Mouse (Mus musculus) CH12.LX (cell line): ENCODE data around the gene Zc3h10. TPM values are rescaled to one million over a fixed set of nuclear protein-coding genes. Genes with fewer than 3 reads are reported as not detected.
"Not testable (repeated sequence)": the region's sequence is repeated elsewhere in the genome, so short reads cannot be mapped to it uniquely, and the experiment has no call there.

ENCODE experiments used
- DNase-seq: peaks from one replicate; pipeline ENCODE4 v3.0.0-alpha.2; 2013; ENCODE audit errors: extremely low read depth
- H3K27ac ChIP-seq: 2 replicates; pipeline ENCODE4 v1.5.1; 2012; ENCODE audit warnings: low read depth, mild to moderate bottlenecking, control low read depth, moderate library complexity; ENCODE audit not compliant: insufficient read depth
- H3K27me3 ChIP-seq: replicated peaks from 2 replicates; pipeline ENCODE3; 2012; ENCODE audit warnings: inconsistent platforms
- H3K36me3 ChIP-seq, 2 experiments: replicated peaks in 1 of 2; 2 replicates each; pipeline versions ENCODE3 to v1.6.1; 2012; ENCODE audit warnings: inconsistent platforms in 1 of 2, low read length in 1 of 2, mild to moderate bottlenecking in 1 of 2, mixed read lengths in 1 of 2, moderate library complexity in 1 of 2; ENCODE audit not compliant: control insufficient read depth in 1 of 2, insufficient read depth in 1 of 2
- H3K4me1 ChIP-seq, 2 experiments: 2 replicates each; pipeline ENCODE4 v1.6.1; 2012; ENCODE audit warnings: inconsistent platforms in 1 of 2, moderate library complexity in 1 of 2; ENCODE audit not compliant: insufficient read depth in 2 of 2, control insufficient read depth in 1 of 2
- H3K4me2 ChIP-seq: 2 replicates; pipeline ENCODE4 v1.6.1; 2012; ENCODE audit warnings: low read depth, mild to moderate bottlenecking, control low read depth; ENCODE audit not compliant: poor library complexity, insufficient read depth, severe bottlenecking
- H3K4me3 ChIP-seq, 3 experiments: fragments of 150-350 bp in 1 of 3; sonication (generic) in 1 of 3; replicated peaks in 1 of 3; 2 replicates each; pipeline versions ENCODE3 to v1.5.1; 2011 to 2012; ENCODE audit warnings: low read depth in 2 of 3, low read length in 2 of 3, mild to moderate bottlenecking in 2 of 3, moderate library complexity in 2 of 3, control low read depth in 1 of 3, improper control_type of control experiment in 1 of 3, inconsistent platforms in 1 of 3, mixed read lengths in 1 of 3; ENCODE audit not compliant: poor library complexity in 1 of 3
- H3K79me2 ChIP-seq: replicated peaks from 2 replicates; pipeline ENCODE4 v1.6.1; 2012; ENCODE audit warnings: mild to moderate bottlenecking, moderate library complexity; ENCODE audit not compliant: control insufficient read depth, poor library complexity, insufficient read depth, severe bottlenecking; ENCODE audit errors: extremely low read depth
- H3K9ac ChIP-seq: 2 replicates; pipeline ENCODE4 v1.6.1; 2012; ENCODE audit warnings: low read depth, mild to moderate bottlenecking, control low read depth, moderate library complexity; ENCODE audit not compliant: insufficient read depth
- H3K9me3 ChIP-seq: replicated peaks from 2 replicates; pipeline ENCODE3; 2012; ENCODE audit warnings: low read length, inconsistent platforms, mixed read lengths
- BHLHE40 ChIP-seq: IDR thresholded peaks from 2 replicates; pipeline ENCODE4 v1.6.1; 2011; ENCODE audit warnings: mild to moderate bottlenecking, low read depth, low read length, improper control_type of control experiment
- CHD1 ChIP-seq: IDR thresholded peaks from 2 replicates; pipeline ENCODE4 v1.6.1; 2012; ENCODE audit warnings: low read depth, low read length, improper control_type of control experiment, inconsistent platforms
- E2F4 ChIP-seq: IDR thresholded peaks from 2 replicates; pipeline ENCODE4 v1.6.1; 2011; ENCODE audit warnings: low read depth, low read length, improper control_type of control experiment; ENCODE audit not compliant: insufficient replicate concordance
- MAZ ChIP-seq: IDR thresholded peaks from 2 replicates; pipeline ENCODE4 v1.6.1; 2012; ENCODE audit warnings: low read depth, mild to moderate bottlenecking, inconsistent platforms, low read length, improper control_type of control experiment, moderate library complexity
- MEF2A ChIP-seq: IDR thresholded peaks from 2 replicates; pipeline ENCODE4 v1.6.1; 2014; ENCODE audit warnings: low read depth, mild to moderate bottlenecking, inconsistent platforms, low read length, improper control_type of control experiment, borderline replicate concordance
- MXI1 ChIP-seq: IDR thresholded peaks from 2 replicates; pipeline ENCODE4 v1.6.1; 2011; ENCODE audit warnings: mild to moderate bottlenecking, low read depth, low read length, improper control_type of control experiment
- MYC ChIP-seq: IDR thresholded peaks from 2 replicates; pipeline ENCODE4 v1.6.1; 2011; ENCODE audit warnings: low read depth, mild to moderate bottlenecking, improper control_type of control experiment, low read length
- NELFE ChIP-seq: IDR thresholded peaks from 2 replicates; pipeline ENCODE4 v1.6.1; 2011; ENCODE audit warnings: low read depth, low read length, improper control_type of control experiment
- NRF1 ChIP-seq: IDR thresholded peaks from 2 replicates; pipeline ENCODE4 v1.6.1; 2014; ENCODE audit warnings: low read depth, mild to moderate bottlenecking, inconsistent platforms, low read length, improper control_type of control experiment, moderate library complexity
- RAD21 ChIP-seq: IDR thresholded peaks from 2 replicates; pipeline ENCODE4 v1.6.1; 2011; ENCODE audit warnings: low read depth, mild to moderate bottlenecking, low read length, improper control_type of control experiment, moderate library complexity
- RCOR1 ChIP-seq: conservative IDR thresholded peaks from 2 replicates; pipeline ENCODE4 v1.6.1; 2012; ENCODE audit warnings: low read depth, mild to moderate bottlenecking, inconsistent platforms, low read length, improper control_type of control experiment
- TCF12 ChIP-seq: IDR thresholded peaks from 2 replicates; pipeline ENCODE4 v1.6.1; 2014; ENCODE audit warnings: low read depth, mild to moderate bottlenecking, inconsistent platforms, low read length, improper control_type of control experiment
- USF2 ChIP-seq: conservative IDR thresholded peaks from 2 replicates; pipeline ENCODE4 v1.6.1; 2011; ENCODE audit warnings: low read depth, low read length, improper control_type of control experiment
- ZC3H11A ChIP-seq: IDR thresholded peaks from 2 replicates; pipeline ENCODE4 v1.6.1; 2012; ENCODE audit warnings: low read depth, mild to moderate bottlenecking, inconsistent platforms, low read length, improper control_type of control experiment
- ZKSCAN1 ChIP-seq: IDR thresholded peaks from 2 replicates; pipeline ENCODE4 v1.6.1; 2012; ENCODE audit warnings: low read depth, inconsistent platforms, low read length, improper control_type of control experiment, borderline replicate concordance
- dilution Hi-C: fragments of 300-500 bp; cut with MboI; formaldehyde crosslinking; loops from 2 replicates; pipeline ENCODE4 v1.14.3; 2020; ENCODE audit warnings: low sequenced_read_pairs; ENCODE audit not compliant: extremely low pct_unique_long_range_greater_than_20kb, extremely low pct_ligation_motif_present
- in situ Hi-C: fragments of 300-500 bp; cut with MboI; formaldehyde crosslinking; loops from 3 replicates; pipeline ENCODE4 v1.14.3; 2019; ENCODE audit warnings: low sequenced_read_pairs, low pct_ligation_motif_present, low pct_unique_long_range_greater_than_20kb, mixed read lengths
- polyA plus RNA-seq: library from polyadenylated mRNA; unstranded; fragments of >175 nt; gene quantifications from 2 replicates; pipeline ENCODE4 v1.2.1, GENCODE M21; 2012; ENCODE audit warnings: low read depth; ENCODE audit not compliant: insufficient read length
- total RNA-seq, 2 experiments: library from RNA; depleted of rRNA; stranded (reverse); fragments of 300-350 nt in 1 of 2; fragments of >200 nt in 1 of 2; gene quantifications; 2 replicates each; pipeline ENCODE4 v1.2.3; 2012 to 2014

Zc3h10 gene
- total and polyA plus RNA-seq, 3 experiments = 14.4 to 19.9 (median 16.2) TPM

DNA sequence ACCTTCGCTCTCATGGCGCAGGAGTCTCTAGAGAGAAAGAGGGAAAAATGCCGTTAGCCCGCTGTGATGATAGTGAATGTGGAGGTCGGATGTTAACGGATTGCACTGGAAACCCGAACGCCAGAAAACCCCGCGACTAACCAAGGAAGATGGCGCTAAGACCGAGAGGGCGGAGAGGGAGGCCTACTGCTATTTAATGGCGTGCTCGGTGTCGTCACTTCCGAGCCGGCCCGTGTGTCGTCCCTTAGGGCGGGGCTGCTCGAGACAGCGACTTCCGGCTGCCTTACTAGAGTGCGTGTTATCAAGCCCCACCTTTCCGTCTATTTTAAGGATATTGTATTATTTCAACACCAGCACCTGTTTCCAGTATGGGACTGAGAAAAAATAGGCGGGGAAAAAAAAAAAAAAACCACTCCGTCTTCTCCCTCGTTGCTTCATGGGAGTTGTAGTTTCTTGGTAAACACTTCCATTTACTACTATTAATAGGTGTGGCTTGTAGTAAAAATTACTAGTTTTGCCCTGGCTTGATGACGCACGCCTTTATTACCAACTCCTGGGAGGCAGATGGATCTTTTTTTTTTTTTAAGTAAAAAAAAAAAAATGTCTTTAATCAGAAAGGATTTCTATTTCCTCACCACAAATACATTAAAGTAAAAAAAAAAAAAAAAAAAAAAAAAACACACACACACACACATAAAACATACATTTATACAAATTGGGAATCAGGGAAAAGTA, 1.5 kb upstream of the Zc3h10 start, which contains the start of gene Rpl41 (continued):
- TF ChIP-seq ZC3H11A (no peak), RCOR1 (peak; percentile 73; the same call in 1 of the 2 replicates), MYC (peak; percentile 98), RAD21 (no peak), BHLHE40 (peak; percentile 61; the same call in 1 of the 2 replicates), TCF12 (peak; percentile 95), MAZ (peak; percentile 61), ZKSCAN1 (no peak), MEF2A (peak; percentile 96), NRF1 (no peak; the same call in 1 of the 2 replicates), MXI1 (peak; percentile 93), E2F4 (peak; percentile 98), NELFE (peak; percentile 100), USF2 (no peak)

DNA sequence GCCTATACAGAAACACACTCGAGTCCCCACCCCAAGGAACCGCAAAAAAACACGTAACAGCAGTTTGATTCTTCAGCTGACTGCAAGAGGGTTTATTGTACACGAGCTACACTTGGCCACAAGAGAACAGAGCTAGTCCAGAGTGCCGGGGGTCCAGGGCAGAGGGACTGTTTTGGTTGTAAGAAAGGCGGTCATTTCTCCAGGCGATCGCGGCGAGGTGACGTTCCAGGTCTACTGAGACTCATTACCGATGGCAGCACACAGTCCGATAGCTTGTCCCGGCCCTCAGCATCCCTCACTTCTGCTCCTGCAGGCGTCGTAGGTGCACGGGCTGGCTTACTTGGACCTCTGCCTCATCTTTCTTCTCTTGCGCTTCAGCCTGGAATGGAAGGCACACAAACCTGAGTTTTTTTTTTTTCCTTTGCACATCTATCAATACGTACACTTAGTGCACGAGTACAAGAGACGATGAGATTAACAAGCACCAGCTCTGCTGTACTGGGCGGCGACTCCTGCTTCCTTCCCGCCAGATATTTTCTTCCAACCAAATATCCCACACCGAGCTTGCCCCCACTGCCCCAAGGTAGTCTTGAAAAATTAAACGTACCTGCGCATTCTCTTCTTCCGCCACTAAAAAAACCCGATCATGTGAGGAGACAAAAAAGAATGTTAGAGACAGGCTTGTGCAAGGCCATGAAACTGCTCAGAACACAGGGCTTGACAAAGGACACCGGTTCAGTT, 647 bp upstream of the Zc3h10 start:
- dilution Hi-C loops = not testable (repeated sequence)
- peak; percentile 81; the same call in 1 of the 2 replicates for TF ChIP-seq CHD1

More for the DNA sequence above, 647 bp upstream of the Zc3h10 start:
- DNase-seq, H3K27me3 ChIP-seq, H3K9me3 ChIP-seq, in situ Hi-C loops: not testable (repeated sequence)
- H3K4me3 ChIP-seq = peak overlapping the region; percentile 72 to 79 (median 77)
- peaks cover 27 to 31% of the 10 kb centered on the region in 2 experiments for H3K36me3 ChIP-seq
- peak overlapping the region; percentile 69 for H3K27ac ChIP-seq
- H3K79me2 ChIP-seq = peaks cover 18% of the 10 kb centered on the region
- peaks cover 13 to 34% of the 10 kb centered on the region in 2 experiments for H3K4me1 ChIP-seq
- peak overlapping the region; percentile 45 for H3K4me2 ChIP-seq
- H3K9ac ChIP-seq = peak overlapping the region; percentile 99
